Mouse (Mus musculus) activated CD4-positive, CD25-positive, alpha-beta regulatory T cell (primary cell): ENCODE measurements around the gene Gas2l3. TPM values are rescaled to one million over a fixed set of nuclear protein-coding genes. Genes with fewer than 3 reads are reported as not detected.

Experiments
- polyA plus RNA-seq, 2 experiments: library from polyadenylated mRNA; unstranded; fragments of 100-300 nt; shearing (Covaris generic); gene quantifications; one replicate each; pipeline ENCODE4 v1.2.1; 2017

The Gas2l3 gene
- polyA plus RNA-seq = under 1 TPM; 0.07 to 0.93 TPM

DNA sequence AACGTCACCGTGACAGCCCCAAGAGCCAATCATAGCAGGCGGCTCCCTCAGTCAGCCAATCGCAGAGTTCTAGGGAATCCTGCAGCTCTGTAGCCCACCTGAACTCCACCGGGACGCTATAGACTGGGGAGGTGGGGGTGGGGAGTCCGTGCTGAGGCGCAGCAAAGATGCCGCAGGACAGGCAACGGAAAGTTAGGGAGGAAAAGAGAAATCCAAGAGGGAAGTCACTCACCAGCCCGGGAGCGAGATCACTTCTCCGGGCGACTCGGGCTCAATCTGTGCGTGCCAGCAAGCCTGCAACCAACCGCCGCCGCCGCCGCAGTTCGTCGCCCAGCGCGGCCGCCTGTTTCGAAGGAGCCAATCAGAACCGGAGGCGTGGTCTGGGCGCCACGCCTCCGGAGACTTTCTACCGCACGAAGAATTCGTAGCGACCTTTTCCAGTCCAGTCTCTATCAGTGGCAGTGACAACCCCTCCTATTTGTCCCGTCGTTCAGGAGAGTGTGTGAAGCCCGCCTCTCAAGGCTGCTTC, at the start of gene Gas2l3:
Gas2l3 (minus strand) TSS at position 345 of the 529 bp plus-strand sequence.

Other genes starting within 250 kb of the Gas2l3 start
- gene Ano4, start 99.2 kb downstream of the Gas2l3 start, polyA plus RNA-seq = under 1 TPM in 1 of 2 experiments, not detected in 1; 0.31 TPM
- gene Nr1h4, start 89.6 kb upstream of the Gas2l3 start, polyA plus RNA-seq = not detected
- gene Slc17a8, start 177.3 kb upstream of the Gas2l3 start, polyA plus RNA-seq = under 1 TPM in 1 of 2 experiments, not detected in 1; 0.16 TPM
- gene Scyl2, start 242.3 kb upstream of the Gas2l3 start, polyA plus RNA-seq = 10 to 100 TPM; 18.6 to 21.5 TPM